Mouse (Mus musculus): ENCODE measurements around the gene Olfr1493-ps1. TPM values are rescaled to one million over a fixed set of nuclear protein-coding genes. Genes with fewer than 3 reads are reported as not detected.

The Olfr1493-ps1 gene
- polyA plus RNA-seq (2014; fragmentation: Illumina TruSeq; extraction: RNeasy Lipid Tissue Mini Kit (QIAGEN cat#74804); ENCODE audit: low read depth, low replicate concordance) = not detected

GRCm38 (mm10) chr19:13722978-13723377, at the start of gene Olfr1493-ps1:
TSS of gene Olfr1493-ps1 (plus strand) at chr19:13723278.

GRCm38 (mm10) chr19:13696968-13697367, 26.1 kb upstream of the Olfr1493-ps1 start, which contains the start of gene Olfr1491:
TSS of gene Olfr1491 (plus strand) at chr19:13697268.

GRCm38 (mm10) chr19:13739428-13739827, 16.4 kb downstream of the Olfr1493-ps1 start, which contains the start of gene Olfr1494:
TSS of gene Olfr1494 (plus strand) at chr19:13739728.

GRCm38 (mm10) chr19:13764306-13764705, 41.2 kb downstream of the Olfr1493-ps1 start, which contains the start of gene Olfr1495:
TSS of gene Olfr1495 (plus strand) at chr19:13764606.

GRCm38 (mm10) chr19:13777578-13777977, 54.5 kb downstream of the Olfr1493-ps1 start, which contains the start of gene Olfr1496:
TSS of gene Olfr1496 (plus strand) at chr19:13777878.

Other genes starting within 250 kb of the Olfr1493-ps1 start
- gene Olfr1475, start 243.1 kb upstream of the Olfr1493-ps1 start, polyA plus RNA-seq (2014; fragmentation: Illumina TruSeq; extraction: RNeasy Lipid Tissue Mini Kit (QIAGEN cat#74804); ENCODE audit: low read depth, low replicate concordance) = not detected
- gene Olfr1477, start 222.7 kb upstream of the Olfr1493-ps1 start, polyA plus RNA-seq (2014; fragmentation: Illumina TruSeq; extraction: RNeasy Lipid Tissue Mini Kit (QIAGEN cat#74804); ENCODE audit: low read depth, low replicate concordance) = not detected
- gene Olfr1480, start 195.4 kb upstream of the Olfr1493-ps1 start, polyA plus RNA-seq (2014; fragmentation: Illumina TruSeq; extraction: RNeasy Lipid Tissue Mini Kit (QIAGEN cat#74804); ENCODE audit: low read depth, low replicate concordance) = not detected
- gene Olfr1484, start 139.8 kb upstream of the Olfr1493-ps1 start, polyA plus RNA-seq (2014; fragmentation: Illumina TruSeq; extraction: RNeasy Lipid Tissue Mini Kit (QIAGEN cat#74804); ENCODE audit: low read depth, low replicate concordance) = not detected
- gene Olfr1487, start 105.9 kb upstream of the Olfr1493-ps1 start, polyA plus RNA-seq (2014; fragmentation: Illumina TruSeq; extraction: RNeasy Lipid Tissue Mini Kit (QIAGEN cat#74804); ENCODE audit: low read depth, low replicate concordance) = not detected
- not detected for gene Olfr1489, start 91.7 kb upstream of the Olfr1493-ps1 start, polyA plus RNA-seq (2014; fragmentation: Illumina TruSeq; extraction: RNeasy Lipid Tissue Mini Kit (QIAGEN cat#74804); ENCODE audit: low read depth, low replicate concordance)
- gene Olfr1490, start 72.2 kb upstream of the Olfr1493-ps1 start, polyA plus RNA-seq (2014; fragmentation: Illumina TruSeq; extraction: RNeasy Lipid Tissue Mini Kit (QIAGEN cat#74804); ENCODE audit: low read depth, low replicate concordance) = not detected
- not detected for gene Olfr1491, start 26.0 kb upstream of the Olfr1493-ps1 start, polyA plus RNA-seq (2014; fragmentation: Illumina TruSeq; extraction: RNeasy Lipid Tissue Mini Kit (QIAGEN cat#74804); ENCODE audit: low read depth, low replicate concordance)
- gene Olfr1494, start 16.4 kb downstream of the Olfr1493-ps1 start, polyA plus RNA-seq (2014; fragmentation: Illumina TruSeq; extraction: RNeasy Lipid Tissue Mini Kit (QIAGEN cat#74804); ENCODE audit: low read depth, low replicate concordance) = not detected
- not detected for gene Olfr1495, start 41.3 kb downstream of the Olfr1493-ps1 start, polyA plus RNA-seq (2014; fragmentation: Illumina TruSeq; extraction: RNeasy Lipid Tissue Mini Kit (QIAGEN cat#74804); ENCODE audit: low read depth, low replicate concordance)
- not detected for gene Olfr1496, start 54.6 kb downstream of the Olfr1493-ps1 start, polyA plus RNA-seq (2014; fragmentation: Illumina TruSeq; extraction: RNeasy Lipid Tissue Mini Kit (QIAGEN cat#74804); ENCODE audit: low read depth, low replicate concordance)
- gene Olfr1497, start 74.9 kb downstream of the Olfr1493-ps1 start, polyA plus RNA-seq (2014; fragmentation: Illumina TruSeq; extraction: RNeasy Lipid Tissue Mini Kit (QIAGEN cat#74804); ENCODE audit: low read depth, low replicate concordance) = not detected
- not detected for gene Olfr1499, start 96.2 kb downstream of the Olfr1493-ps1 start, polyA plus RNA-seq (2014; fragmentation: Illumina TruSeq; extraction: RNeasy Lipid Tissue Mini Kit (QIAGEN cat#74804); ENCODE audit: low read depth, low replicate concordance)
- gene Olfr1500, start 107.2 kb downstream of the Olfr1493-ps1 start, polyA plus RNA-seq (2014; fragmentation: Illumina TruSeq; extraction: RNeasy Lipid Tissue Mini Kit (QIAGEN cat#74804); ENCODE audit: low read depth, low replicate concordance) = not detected
- not detected for gene Olfr1501, start 127.4 kb downstream of the Olfr1493-ps1 start, polyA plus RNA-seq (2014; fragmentation: Illumina TruSeq; extraction: RNeasy Lipid Tissue Mini Kit (QIAGEN cat#74804); ENCODE audit: low read depth, low replicate concordance)
- gene Olfr1502, start 138.5 kb downstream of the Olfr1493-ps1 start, polyA plus RNA-seq (2014; fragmentation: Illumina TruSeq; extraction: RNeasy Lipid Tissue Mini Kit (QIAGEN cat#74804); ENCODE audit: low read depth, low replicate concordance) = not detected
- not detected for gene Olfr1504, start 174.7 kb downstream of the Olfr1493-ps1 start, polyA plus RNA-seq (2014; fragmentation: Illumina TruSeq; extraction: RNeasy Lipid Tissue Mini Kit (QIAGEN cat#74804); ENCODE audit: low read depth, low replicate concordance)
- not detected for gene Olfr1505, start 190.3 kb downstream of the Olfr1493-ps1 start, polyA plus RNA-seq (2014; fragmentation: Illumina TruSeq; extraction: RNeasy Lipid Tissue Mini Kit (QIAGEN cat#74804); ENCODE audit: low read depth, low replicate concordance)